Mouse (Mus musculus): ENCODE data around the gene Akap12. TPM values are rescaled to one million over a fixed set of nuclear protein-coding genes. Genes with fewer than 3 reads are reported as not detected.

The Akap12 gene
- polyA plus RNA-seq, 1 experiment from 2014 or later = 59.0 TPM

- peaks cover 5% of the 10 kb centered on the region; the same call in 1 of the 2 replicates for H3K4me1 ChIP-seq (ENCODE audit: control insufficient read depth, insufficient read depth, low read length)
- no peak overlapping the region for H3K27ac ChIP-seq (ENCODE audit: low read length)
- no peak for ATAC-seq (ENCODE audit: insufficient number of reproducible peaks, insufficient read depth, low FRiP score, low read depth)
- no peak overlapping the region for H3K4me2 ChIP-seq (replicated peaks; ENCODE audit: low read depth, low read length)
- H3K9me3 ChIP-seq (ENCODE audit: control insufficient read depth, low read depth, low read length) = no peaks in the 10 kb centered on the region
- H3K9ac ChIP-seq (replicated peaks; ENCODE audit: low read depth, low read length) = no peak overlapping the region
- no peak overlapping the region for H3K4me3 ChIP-seq (ENCODE audit: low read depth, low read length)
- no peaks in the 10 kb centered on the region for H3K27me3 ChIP-seq (ENCODE audit: control insufficient read depth, insufficient read depth, low read length)
- no peaks in the 10 kb centered on the region for H3K36me3 ChIP-seq (ENCODE audit: control insufficient read depth, insufficient read depth, low read length)
- 37% methylated on average over 3 of the region's 3 CpGs for WGBS
These were observed 23.5 kb downstream of the Akap12 start for GRCm38 (mm10) chr10:4289636-4290035.

GRCm38 (mm10) chr10:4290145-4290544 is 24.0 kb downstream of the Akap12 start:
- no peak overlapping the region for H3K27ac ChIP-seq (ENCODE audit: low read length)
- no peak overlapping the region for H3K4me2 ChIP-seq (replicated peaks; ENCODE audit: low read depth, low read length)
- H3K9me3 ChIP-seq (ENCODE audit: control insufficient read depth, low read depth, low read length) = no peaks in the 10 kb centered on the region
- WGBS = 51% methylated on average over 3 of the region's 3 CpGs
- H3K27me3 ChIP-seq (ENCODE audit: control insufficient read depth, insufficient read depth, low read length) = no peaks in the 10 kb centered on the region
- no peak overlapping the region for H3K9ac ChIP-seq (replicated peaks; ENCODE audit: low read depth, low read length)
- peaks cover 5% of the 10 kb centered on the region; the same call in 1 of the 2 replicates for H3K4me1 ChIP-seq (ENCODE audit: control insufficient read depth, insufficient read depth, low read length)
- no peak for ATAC-seq (ENCODE audit: insufficient number of reproducible peaks, insufficient read depth, low FRiP score, low read depth)
- no peak overlapping the region for H3K4me3 ChIP-seq (ENCODE audit: low read depth, low read length)
- no peaks in the 10 kb centered on the region for H3K36me3 ChIP-seq (ENCODE audit: control insufficient read depth, insufficient read depth, low read length)

- H3K9me3 ChIP-seq (ENCODE audit: control insufficient read depth, low read depth, low read length) = no peaks in the 10 kb centered on the region
- H3K27me3 ChIP-seq (ENCODE audit: control insufficient read depth, insufficient read depth, low read length) = no peaks in the 10 kb centered on the region
- H3K9ac ChIP-seq (replicated peaks; ENCODE audit: low read depth, low read length) = no peak overlapping the region
- WGBS = 75% methylated on average over 6 of the region's 6 CpGs
- no peak overlapping the region for H3K27ac ChIP-seq (ENCODE audit: low read length)
- no peak for ATAC-seq (ENCODE audit: insufficient number of reproducible peaks, insufficient read depth, low FRiP score, low read depth)
- no peak overlapping the region for H3K4me2 ChIP-seq (replicated peaks; ENCODE audit: low read depth, low read length)
- H3K4me1 ChIP-seq (ENCODE audit: control insufficient read depth, insufficient read depth, low read length) = 0 out of 2 replicates have a peak, but pooled peaks cover 5% of the 10 kb centered on the region
- H3K4me3 ChIP-seq (ENCODE audit: low read depth, low read length) = no peak overlapping the region
- no peaks in the 10 kb centered on the region for H3K36me3 ChIP-seq (ENCODE audit: control insufficient read depth, insufficient read depth, low read length)
These were observed 24.4 kb downstream of the Akap12 start for GRCm38 (mm10) chr10:4290561-4290960.

DNA sequence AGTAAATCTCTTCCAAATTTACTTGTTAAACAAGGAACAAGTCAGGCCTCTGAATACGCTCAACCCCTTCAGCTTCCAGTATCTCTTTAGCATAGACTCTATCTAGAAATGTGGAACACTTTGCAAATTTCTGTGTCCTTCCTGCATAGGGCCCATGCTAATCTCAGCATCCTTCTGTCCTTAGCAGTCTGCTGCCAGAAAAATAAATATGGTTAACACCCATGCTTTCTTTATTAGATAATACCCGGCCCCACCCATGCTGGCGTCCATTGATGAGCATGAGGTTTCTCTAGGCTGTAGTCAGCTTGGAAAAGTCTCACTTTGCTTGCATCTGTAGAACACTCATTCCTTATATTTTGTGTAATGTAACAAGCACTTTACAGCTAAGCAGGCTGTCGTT is 27.2 kb downstream of the Akap12 start:
- Histone ChIP-seq H3K27me3 (ENCODE audit: control insufficient read depth, insufficient read depth, low read length) (no peaks in the 10 kb centered on the region), H3K4me2 (replicated peaks; ENCODE audit: low read depth, low read length) (no peak overlapping the region), H3K9me3 (ENCODE audit: control insufficient read depth, low read depth, low read length) (no peaks in the 10 kb centered on the region), H3K27ac (ENCODE audit: low read length) (no peak overlapping the region), H3K9ac (replicated peaks; ENCODE audit: low read depth, low read length) (no peak overlapping the region), H3K36me3 (ENCODE audit: control insufficient read depth, insufficient read depth, low read length) (no peaks in the 10 kb centered on the region), H3K4me3 (ENCODE audit: low read depth, low read length) (no peak overlapping the region), H3K4me1 (ENCODE audit: control insufficient read depth, insufficient read depth, low read length) (0 out of 2 replicates have a peak, but pooled peaks cover 5% of the 10 kb centered on the region)
- 65% methylated on average over 4 of the region's 4 CpGs for WGBS
- ATAC-seq (ENCODE audit: insufficient number of reproducible peaks, insufficient read depth, low FRiP score, low read depth) = no peak

- Histone ChIP-seq H3K4me3 (ENCODE audit: low read depth, low read length) (no peak overlapping the region), H3K27me3 (ENCODE audit: control insufficient read depth, insufficient read depth, low read length) (no peaks in the 10 kb centered on the region), H3K27ac (ENCODE audit: low read length) (no peak overlapping the region), H3K4me1 (ENCODE audit: control insufficient read depth, insufficient read depth, low read length) (no peaks in the 10 kb centered on the region), H3K4me2 (replicated peaks; ENCODE audit: low read depth, low read length) (no peak overlapping the region), H3K36me3 (ENCODE audit: control insufficient read depth, insufficient read depth, low read length) (no peaks in the 10 kb centered on the region), H3K9me3 (ENCODE audit: control insufficient read depth, low read depth, low read length) (no peaks in the 10 kb centered on the region), H3K9ac (replicated peaks; ENCODE audit: low read depth, low read length) (no peak overlapping the region)
- WGBS = 59% methylated on average over 5 of the region's 5 CpGs
- ATAC-seq (ENCODE audit: insufficient number of reproducible peaks, insufficient read depth, low FRiP score, low read depth) = no peak
These were observed 37.4 kb downstream of the Akap12 start for GRCm38 (mm10) chr10:4303558-4303957.

DNA sequence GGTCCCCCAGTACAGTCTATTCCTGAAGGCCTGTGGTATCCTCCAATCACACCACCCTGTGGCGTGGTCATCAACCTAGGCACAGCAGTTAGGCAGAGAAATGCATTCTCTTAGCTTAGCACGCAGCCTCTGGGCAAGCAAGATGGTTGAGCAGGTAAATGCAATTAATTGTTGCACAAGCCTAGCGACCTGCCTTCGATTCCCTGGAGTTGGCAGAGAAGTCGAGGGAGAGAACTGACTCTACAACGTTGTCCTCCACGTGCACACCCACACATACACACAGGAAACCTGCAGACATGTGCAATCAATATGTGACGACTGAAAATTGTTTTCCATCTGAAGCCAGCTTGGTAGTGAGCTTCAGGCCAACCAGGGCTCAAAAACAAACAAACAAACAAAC is 57.7 kb downstream of the Akap12 start:
- H3K4me2 ChIP-seq (replicated peaks; ENCODE audit: low read depth, low read length) = no peak overlapping the region
- no peak overlapping the region for H3K27ac ChIP-seq (ENCODE audit: low read length)
- WGBS = 75% methylated on average over 8 of the region's 8 CpGs
- ATAC-seq (ENCODE audit: insufficient number of reproducible peaks, insufficient read depth, low FRiP score, low read depth) = no peak
- no peak overlapping the region for H3K9ac ChIP-seq (replicated peaks; ENCODE audit: low read depth, low read length)
- H3K9me3 ChIP-seq (ENCODE audit: control insufficient read depth, low read depth, low read length) = 0 out of 2 replicates have a peak, but pooled peaks cover 3% of the 10 kb centered on the region
- H3K4me3 ChIP-seq (ENCODE audit: low read depth, low read length) = no peak overlapping the region
- H3K27me3 ChIP-seq (ENCODE audit: control insufficient read depth, insufficient read depth, low read length) = no peaks in the 10 kb centered on the region
- no peaks in the 10 kb centered on the region for H3K36me3 ChIP-seq (ENCODE audit: control insufficient read depth, insufficient read depth, low read length)
- H3K4me1 ChIP-seq (ENCODE audit: control insufficient read depth, insufficient read depth, low read length) = peaks cover 7% of the 10 kb centered on the region; the same call in 1 of the 2 replicates

- 0 out of 2 replicates have a peak, but pooled peaks cover 3% of the 10 kb centered on the region for H3K9me3 ChIP-seq (ENCODE audit: control insufficient read depth, low read depth, low read length)
- H3K27me3 ChIP-seq (ENCODE audit: control insufficient read depth, insufficient read depth, low read length) = no peaks in the 10 kb centered on the region
- no peak overlapping the region for H3K4me2 ChIP-seq (replicated peaks; ENCODE audit: low read depth, low read length)
- H3K36me3 ChIP-seq (ENCODE audit: control insufficient read depth, insufficient read depth, low read length) = no peaks in the 10 kb centered on the region
- H3K4me1 ChIP-seq (ENCODE audit: control insufficient read depth, insufficient read depth, low read length) = peaks cover 7% of the 10 kb centered on the region; the same call in 1 of the 2 replicates
- no peak overlapping the region for H3K9ac ChIP-seq (replicated peaks; ENCODE audit: low read depth, low read length)
- no peak overlapping the region for H3K4me3 ChIP-seq (ENCODE audit: low read depth, low read length)
- 17% methylated on average over 5 of the region's 5 CpGs for WGBS
- H3K27ac ChIP-seq (ENCODE audit: low read length) = peak overlapping the region; percentile 72; the same call in 1 of the 2 replicates
- ATAC-seq (ENCODE audit: insufficient number of reproducible peaks, insufficient read depth, low FRiP score, low read depth) = peak; percentile 43; the same call in 1 of the 2 replicates
These were observed 59.4 kb downstream of the Akap12 start for GRCm38 (mm10) chr10:4325562-4325961.

DNA sequence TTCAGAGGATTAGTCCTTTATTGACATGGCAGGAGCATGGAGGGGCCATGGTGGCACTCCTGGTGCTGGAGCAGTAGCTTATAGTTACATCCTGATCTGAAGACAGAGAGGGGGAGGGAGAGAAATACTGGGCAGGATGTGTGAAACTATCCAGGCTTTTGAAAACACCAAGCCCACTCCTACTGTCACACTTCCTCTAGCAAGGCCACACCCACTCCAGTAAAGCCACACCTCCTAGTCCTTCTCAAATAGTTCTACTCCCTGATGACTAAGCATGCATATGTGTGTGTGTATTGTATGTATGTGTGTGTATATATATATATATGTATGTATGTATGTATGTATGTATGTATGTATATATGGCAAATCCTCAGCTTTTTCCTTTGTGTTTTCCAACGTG is 61.5 kb downstream of the Akap12 start:
- Histone ChIP-seq H3K9ac (replicated peaks; ENCODE audit: low read depth, low read length) (no peak overlapping the region), H3K4me3 (ENCODE audit: low read depth, low read length) (no peak overlapping the region), H3K4me2 (replicated peaks; ENCODE audit: low read depth, low read length) (no peak overlapping the region), H3K9me3 (ENCODE audit: control insufficient read depth, low read depth, low read length) (0 out of 2 replicates have a peak, but pooled peaks cover 3% of the 10 kb centered on the region), H3K27me3 (ENCODE audit: control insufficient read depth, insufficient read depth, low read length) (no peaks in the 10 kb centered on the region), H3K36me3 (ENCODE audit: control insufficient read depth, insufficient read depth, low read length) (no peaks in the 10 kb centered on the region), H3K4me1 (ENCODE audit: control insufficient read depth, insufficient read depth, low read length) (peaks cover 7% of the 10 kb centered on the region; the same call in 1 of the 2 replicates), H3K27ac (ENCODE audit: low read length) (no peak overlapping the region)
- 84% methylated on average over 1 of the region's 1 CpGs for WGBS
- no peak for ATAC-seq (ENCODE audit: insufficient number of reproducible peaks, insufficient read depth, low FRiP score, low read depth)
